Mouse (Mus musculus): ENCODE measurements at regions not wholly inside any gene's neighbourhood (a gene's known extent, or its start where the extent isn't known, plus 50 kb on each side); places are given as distances from the start of the nearest gene placed in this dataset.

- WGBS = 80% methylated on average over 7 of the region's 7 CpGs
- no peak for ATAC-seq
- H3K9ac ChIP-seq = no peak overlapping the region
- no peaks in the 10 kb centered on the region; the same call in 1 of the 2 replicates for H3K4me1 ChIP-seq (ENCODE audit: insufficient read depth)
- no peak overlapping the region for H3K4me2 ChIP-seq (ENCODE audit: low read depth)
- no peaks in the 10 kb centered on the region for H3K36me3 ChIP-seq (ENCODE audit: insufficient read depth)
- H3K4me3 ChIP-seq (ENCODE audit: low read depth, low read length) = no peak overlapping the region
- no peaks in the 10 kb centered on the region for H3K27me3 ChIP-seq (ENCODE audit: insufficient read depth, low read length)
- H3K9me3 ChIP-seq (ENCODE audit: low read length) = no peaks in the 10 kb centered on the region
- no peak for TF ChIP-seq CTCF (IDR thresholded peaks at IDR 0.05; ENCODE audit: low read depth)
- no peak for DNase-seq
- no peak overlapping the region for H3K27ac ChIP-seq (ENCODE audit: low read depth, low read length)
These were observed 149.4 kb upstream of the Agap1 start for GRCm38 (mm10) chr1:89305171-89305570.

- Histone ChIP-seq H3K9me3 (ENCODE audit: low read length) (no peaks in the 10 kb centered on the region), H3K4me3 (ENCODE audit: low read depth, low read length) (no peak overlapping the region), H3K4me1 (ENCODE audit: insufficient read depth) (no peaks in the 10 kb centered on the region), H3K36me3 (ENCODE audit: insufficient read depth) (no peaks in the 10 kb centered on the region), H3K27ac (ENCODE audit: low read depth, low read length) (no peak overlapping the region), H3K4me2 (ENCODE audit: low read depth) (peak overlapping the region; percentile 40), H3K27me3 (ENCODE audit: insufficient read depth, low read length) (no peaks in the 10 kb centered on the region), H3K9ac (0 out of 2 replicates have a peak overlapping the region, but pooled peaks have one; percentile 33)
- no peak for TF ChIP-seq CTCF (IDR thresholded peaks at IDR 0.05; ENCODE audit: low read depth)
- WGBS = 27% methylated on average over 13 of the region's 13 CpGs
- peak; percentile 48 for DNase-seq
- ATAC-seq = peak; percentile 23; the same call in 1 of the 2 replicates
These were observed 145.8 kb upstream of the Agap1 start for GRCm38 (mm10) chr1:89308788-89309187.

- ATAC-seq (no peak), DNase-seq (no peak)
- Histone ChIP-seq H3K4me2 (ENCODE audit: low read depth) (no peak overlapping the region), H3K27ac (ENCODE audit: low read depth, low read length) (no peak overlapping the region), H3K36me3 (ENCODE audit: insufficient read depth) (no peaks in the 10 kb centered on the region), H3K27me3 (ENCODE audit: insufficient read depth, low read length) (no peaks in the 10 kb centered on the region), H3K4me1 (ENCODE audit: insufficient read depth) (no peaks in the 10 kb centered on the region), H3K4me3 (ENCODE audit: low read depth, low read length) (no peak overlapping the region), H3K9me3 (ENCODE audit: low read length) (no peaks in the 10 kb centered on the region), H3K9ac (no peak overlapping the region)
- no peak for TF ChIP-seq CTCF (IDR thresholded peaks at IDR 0.05; ENCODE audit: low read depth)
- 66% methylated on average over 7 of the region's 7 CpGs for WGBS
These were observed 141.5 kb upstream of the Agap1 start for GRCm38 (mm10) chr1:89313064-89313463.

- no peak overlapping the region for H3K4me3 ChIP-seq (ENCODE audit: low read depth, low read length)
- H3K27ac ChIP-seq (ENCODE audit: low read depth, low read length) = no peak overlapping the region
- ATAC-seq (no peak), DNase-seq (no peak)
- H3K4me1 ChIP-seq (ENCODE audit: insufficient read depth) = no peaks in the 10 kb centered on the region
- no peaks in the 10 kb centered on the region for H3K27me3 ChIP-seq (ENCODE audit: insufficient read depth, low read length)
- no peaks in the 10 kb centered on the region for H3K9me3 ChIP-seq (ENCODE audit: low read length)
- WGBS = 98% methylated on average over 4 of the region's 4 CpGs
- no peaks in the 10 kb centered on the region for H3K36me3 ChIP-seq (ENCODE audit: insufficient read depth)
- H3K9ac ChIP-seq = no peak overlapping the region
- H3K4me2 ChIP-seq (ENCODE audit: low read depth) = no peak overlapping the region
- TF ChIP-seq CTCF (IDR thresholded peaks at IDR 0.05; ENCODE audit: low read depth) = no peak
These were observed 136.7 kb upstream of the Agap1 start for GRCm38 (mm10) chr1:89317897-89318296.

- no peak for ATAC-seq
- 74% methylated on average over 4 of the region's 4 CpGs for WGBS
- H3K9me3 ChIP-seq (ENCODE audit: low read length) = no peaks in the 10 kb centered on the region
- no peaks in the 10 kb centered on the region for H3K4me1 ChIP-seq (ENCODE audit: insufficient read depth)
- no peak overlapping the region for H3K4me2 ChIP-seq (ENCODE audit: low read depth)
- H3K27me3 ChIP-seq (ENCODE audit: insufficient read depth, low read length) = no peaks in the 10 kb centered on the region
- H3K9ac ChIP-seq = no peak overlapping the region
- no peak overlapping the region for H3K4me3 ChIP-seq (ENCODE audit: low read depth, low read length)
- H3K36me3 ChIP-seq (ENCODE audit: insufficient read depth) = no peaks in the 10 kb centered on the region
- no peak overlapping the region for H3K27ac ChIP-seq (ENCODE audit: low read depth, low read length)
- no peak for TF ChIP-seq CTCF (IDR thresholded peaks at IDR 0.05; ENCODE audit: low read depth)
- no peak for DNase-seq
These were observed 135.9 kb upstream of the Agap1 start for GRCm38 (mm10) chr1:89318663-89319062.

- Histone ChIP-seq H3K4me1 (ENCODE audit: insufficient read depth) (no peaks in the 10 kb centered on the region), H3K4me2 (ENCODE audit: low read depth) (no peak overlapping the region), H3K9me3 (ENCODE audit: low read length) (no peaks in the 10 kb centered on the region), H3K4me3 (ENCODE audit: low read depth, low read length) (no peak overlapping the region), H3K27me3 (ENCODE audit: insufficient read depth, low read length) (no peaks in the 10 kb centered on the region), H3K27ac (ENCODE audit: low read depth, low read length) (no peak overlapping the region), H3K9ac (no peak overlapping the region), H3K36me3 (ENCODE audit: insufficient read depth) (no peaks in the 10 kb centered on the region)
- no peak for TF ChIP-seq CTCF (IDR thresholded peaks at IDR 0.05; ENCODE audit: low read depth)
- whole genome bisulfite sequencing = 73% methylated on average over 4 of the region's 4 CpGs
- ATAC-seq = no peak
- DNase-seq = no peak
These were observed 132.0 kb upstream of the Agap1 start for GRCm38 (mm10) chr1:89322621-89323020.

GRCm38 (mm10) chr1:89323091-89323490, 131.5 kb upstream of the Agap1 start:
- Histone ChIP-seq H3K4me3 (ENCODE audit: low read depth, low read length) (no peak overlapping the region), H3K27ac (ENCODE audit: low read depth, low read length) (no peak overlapping the region), H3K36me3 (ENCODE audit: insufficient read depth) (no peaks in the 10 kb centered on the region), H3K4me1 (ENCODE audit: insufficient read depth) (no peaks in the 10 kb centered on the region), H3K9me3 (ENCODE audit: low read length) (no peaks in the 10 kb centered on the region), H3K4me2 (ENCODE audit: low read depth) (no peak overlapping the region), H3K27me3 (ENCODE audit: insufficient read depth, low read length) (no peaks in the 10 kb centered on the region), H3K9ac (no peak overlapping the region)
- peak; percentile 39 for DNase-seq
- ATAC-seq = no peak
- peak; percentile 61 for TF ChIP-seq CTCF (IDR thresholded peaks at IDR 0.05; ENCODE audit: low read depth)
- WGBS = 40% methylated on average over 2 of the region's 2 CpGs

- H3K9me3 ChIP-seq (ENCODE audit: low read length) = no peaks in the 10 kb centered on the region
- no peak overlapping the region for H3K9ac ChIP-seq
- DNase-seq = no peak
- H3K36me3 ChIP-seq (ENCODE audit: insufficient read depth) = no peaks in the 10 kb centered on the region
- H3K4me2 ChIP-seq (ENCODE audit: low read depth) = no peak overlapping the region
- TF ChIP-seq CTCF (IDR thresholded peaks at IDR 0.05; ENCODE audit: low read depth) = no peak
- WGBS = 95% methylated on average over 4 of the region's 4 CpGs
- H3K27me3 ChIP-seq (ENCODE audit: insufficient read depth, low read length) = no peaks in the 10 kb centered on the region
- H3K4me3 ChIP-seq (ENCODE audit: low read depth, low read length) = no peak overlapping the region
- H3K27ac ChIP-seq (ENCODE audit: low read depth, low read length) = no peak overlapping the region
- ATAC-seq = no peak
- no peaks in the 10 kb centered on the region for H3K4me1 ChIP-seq (ENCODE audit: insufficient read depth)
These were observed 123.3 kb upstream of the Agap1 start for GRCm38 (mm10) chr1:89331352-89331751.
